Comparison of ENCODE assay signal across 8 mouse cellular contexts in genomic region chr17:28223561-28224391, GRCm38 (mm10). TPM values are rescaled to one million over a fixed set of nuclear protein-coding genes. Genes with fewer than 3 reads are reported as not detected.
A peak's percentile ranks its signal among the peaks of the same experiment; 100 is the strongest.
DNase-seq lines count a peak whose midpoint lies in the region; ATAC-seq and TF ChIP-seq lines count a peak whose summit lies in the region.

No protein-coding gene starts in this region.

- H3K4me2 ChIP-seq in forebrain, embryonic 11.5 days (ENCODE audit: low read depth, low read length, severe bottlenecking): peak overlapping the region; percentile 97
- H3K4me2 ChIP-seq in heart, embryonic 16.5 days (ENCODE audit: low read depth, low read length): peak overlapping the region; percentile 94
- peak overlapping the region; percentile 100 for H3K4me2 ChIP-seq in liver, embryonic 16.5 days (ENCODE audit: low read depth, low read length)
- peak overlapping the region; percentile 95 for H3K4me2 ChIP-seq in neural tube, embryonic 12.5 days (replicated peaks)
- H3K4me2 ChIP-seq in stomach, postnatal 0 days (replicated peaks; ENCODE audit: low read depth): peak overlapping the region; percentile 87

- H3K9ac ChIP-seq in forebrain, embryonic 11.5 days (ENCODE audit: low read length): peak overlapping the region; percentile 82
- H3K9ac ChIP-seq in heart, embryonic 16.5 days (ENCODE audit: low read length): peak overlapping the region; percentile 78
- peak overlapping the region; percentile 65 for H3K9ac ChIP-seq in liver, embryonic 16.5 days (ENCODE audit: low read depth, low read length)
- H3K9ac ChIP-seq in neural tube, embryonic 12.5 days: peak overlapping the region; percentile 77
- peak overlapping the region; percentile 67 for H3K9ac ChIP-seq in stomach, postnatal 0 days (ENCODE audit: low read length)

- H3K9me3 ChIP-seq in E14TG2a.4 (ENCODE audit: low read length): no peaks in the 10 kb centered on the region
- no peaks in the 10 kb centered on the region; the same call in 1 of the 2 replicates for H3K9me3 ChIP-seq in forebrain, embryonic 11.5 days (ENCODE audit: control insufficient read depth, low read length)
- no peaks in the 10 kb centered on the region for H3K9me3 ChIP-seq in heart, embryonic 16.5 days (replicated peaks; ENCODE audit: control insufficient read depth, low read length)
- no peaks in the 10 kb centered on the region for H3K9me3 ChIP-seq in liver, embryonic 16.5 days (replicated peaks; ENCODE audit: control insufficient read depth, low read length)
- no peaks in the 10 kb centered on the region for H3K9me3 ChIP-seq in neural tube, embryonic 12.5 days
- no peaks in the 10 kb centered on the region for H3K9me3 ChIP-seq in stomach, postnatal 0 days (ENCODE audit: control insufficient read depth, low read length)

- H3K36me3 ChIP-seq in E14TG2a.4 (ENCODE audit: insufficient read depth, low read length): peaks cover 50% of the 10 kb centered on the region
- H3K36me3 ChIP-seq in forebrain, embryonic 11.5 days (ENCODE audit: control insufficient read depth, insufficient read depth, low read length): no peaks in the 10 kb centered on the region
- no peaks in the 10 kb centered on the region for H3K36me3 ChIP-seq in heart, embryonic 16.5 days (ENCODE audit: control insufficient read depth, insufficient read depth)
- no peaks in the 10 kb centered on the region for H3K36me3 ChIP-seq in liver, embryonic 16.5 days (ENCODE audit: control insufficient read depth, insufficient read depth)
- no peaks in the 10 kb centered on the region for H3K36me3 ChIP-seq in neural tube, embryonic 12.5 days
- peaks cover 4% of the 10 kb centered on the region; the same call in 1 of the 2 replicates for H3K36me3 ChIP-seq in stomach, postnatal 0 days (ENCODE audit: control insufficient read depth, insufficient read depth, low read length)

- peaks cover 81% of the 10 kb centered on the region for H3K4me1 ChIP-seq in E14TG2a.4 (replicated peaks; ENCODE audit: low read depth, low read length)
- peaks cover 11% of the 10 kb centered on the region; the same call in 1 of the 2 replicates for H3K4me1 ChIP-seq in forebrain, embryonic 11.5 days (replicated peaks; ENCODE audit: control insufficient read depth, insufficient read depth, low read length)
- H3K4me1 ChIP-seq in heart, embryonic 16.5 days (ENCODE audit: control insufficient read depth, insufficient read depth, low read length): peaks cover 12% of the 10 kb centered on the region
- H3K4me1 ChIP-seq in liver, embryonic 16.5 days (ENCODE audit: control insufficient read depth, low read depth, low read length): peaks cover 25% of the 10 kb centered on the region
- peaks cover 15% of the 10 kb centered on the region for H3K4me1 ChIP-seq in neural tube, embryonic 12.5 days
- no peaks in the 10 kb centered on the region for H3K4me1 ChIP-seq in stomach, postnatal 0 days (replicated peaks; ENCODE audit: control insufficient read depth, insufficient read depth)

- TF ChIP-seq EP300 in stomach, postnatal 0 days (optimal IDR thresholded peaks at IDR 0.05): no peak

- 2% methylated on average over 46 of the region's 46 CpGs for WGBS in forebrain, embryonic 11.5 days
- WGBS in heart, embryonic 16.5 days: 1% methylated on average over 46 of the region's 46 CpGs
- WGBS in liver, embryonic 16.5 days (ENCODE audit: insufficient replicate concordance): 2% methylated on average over 46 of the region's 46 CpGs
- 1% methylated on average over 46 of the region's 46 CpGs for WGBS in neural tube, embryonic 12.5 days
- WGBS in stomach, postnatal 0 days: 1% methylated on average over 43 of the region's 46 CpGs

- peak overlapping the region; percentile 86 for H3K4me3 ChIP-seq in E14TG2a.4 (replicated peaks; ENCODE audit: low read length)
- H3K4me3 ChIP-seq in forebrain, embryonic 11.5 days (ENCODE audit: low read depth, low read length): peak overlapping the region; percentile 53
- H3K4me3 ChIP-seq in heart, embryonic 16.5 days (ENCODE audit: low read length): peak overlapping the region; percentile 61
- peak overlapping the region; percentile 67 for H3K4me3 ChIP-seq in liver, embryonic 16.5 days (ENCODE audit: low read depth, low read length)
- peak overlapping the region; percentile 50 for H3K4me3 ChIP-seq in neural tube, embryonic 12.5 days
- peak overlapping the region; percentile 48 for H3K4me3 ChIP-seq in stomach, postnatal 0 days (ENCODE audit: low read depth, low read length)

- no peaks in the 10 kb centered on the region for H3K27me3 ChIP-seq in E14TG2a.4 (ENCODE audit: insufficient read depth, low read length)
- H3K27me3 ChIP-seq in forebrain, embryonic 11.5 days (ENCODE audit: control insufficient read depth, insufficient read depth, low read length): no peaks in the 10 kb centered on the region; the same call in 1 of the 2 replicates
- 0 out of 2 replicates have a peak, but pooled peaks cover 2% of the 10 kb centered on the region for H3K27me3 ChIP-seq in heart, embryonic 16.5 days (ENCODE audit: control insufficient read depth, insufficient read depth, low read length)
- H3K27me3 ChIP-seq in liver, embryonic 16.5 days (ENCODE audit: control insufficient read depth, insufficient read depth, low read depth, low read length): no peaks in the 10 kb centered on the region
- H3K27me3 ChIP-seq in neural tube, embryonic 12.5 days (replicated peaks): 0 out of 2 replicates have a peak, but pooled peaks cover 3% of the 10 kb centered on the region
- H3K27me3 ChIP-seq in stomach, postnatal 0 days (ENCODE audit: control insufficient read depth, insufficient read depth, low read length): no peaks in the 10 kb centered on the region

- ATAC-seq in forebrain, embryonic 11.5 days (replicated peaks; ENCODE audit: low FRiP score): peak; percentile 88
- ATAC-seq in heart, embryonic 16.5 days (replicated peaks; ENCODE audit: extremely low read depth, insufficient read depth, low FRiP score): peak; percentile 83
- ATAC-seq in liver, embryonic 16.5 days (ENCODE audit: low read depth): peak; percentile 94
- peak; percentile 80 for ATAC-seq in neural tube, embryonic 12.5 days (ENCODE audit: low FRiP score, low read depth)
- ATAC-seq in stomach, postnatal 0 days (ENCODE audit: low FRiP score, low TSS enrichment): peak; percentile 91

- TF ChIP-seq CTCF in E14TG2a.4 (conservative IDR thresholded peaks at IDR 0.05; ENCODE audit: low read length): no peak
- peak; percentile 51 for TF ChIP-seq CTCF in stomach, postnatal 0 days (IDR thresholded peaks at IDR 0.05; ENCODE audit: low read depth)

- peak; percentile 95 for DNase-seq in c-Kit-positive CD71-positive TER-119-positive erythroid progenitor cells, embryonic 14.5 days (ENCODE audit: low spot score)
- DNase-seq in forebrain, embryonic 11.5 days (ENCODE audit: low spot score): peak; percentile 96
- DNase-seq in kidney, postnatal 36 days: peak; percentile 98
- peak; percentile 97 for DNase-seq in stomach, postnatal 0 days (ENCODE audit: low spot score)

- peak overlapping the region; percentile 75 for H3K27ac ChIP-seq in forebrain, embryonic 11.5 days (ENCODE audit: low read depth, low read length)
- H3K27ac ChIP-seq in heart, embryonic 16.5 days (ENCODE audit: low read length): peak overlapping the region; percentile 54
- H3K27ac ChIP-seq in liver, embryonic 16.5 days (ENCODE audit: low read length): peak overlapping the region; percentile 42
- peak overlapping the region; percentile 68; the same call in 1 of the 2 replicates for H3K27ac ChIP-seq in neural tube, embryonic 12.5 days
- H3K27ac ChIP-seq in stomach, postnatal 0 days (replicated peaks): peak overlapping the region; percentile 88

RNA-seq across cellular contexts. Expression of gene Ppard, which starts 8.7 kb away (rescaled TPM):
- 1.4 and 1.7 TPM in 2 replicates for polyA plus RNA-seq in forebrain, embryonic 11.5 days (2014; fragmentation: Nextera tagmentation; extraction: Ambion mirVana)
- polyA plus RNA-seq in heart, embryonic 16.5 days (2015; fragmentation: Nextera tagmentation; extraction: Ambion mirVana): 1.2 and 1.8 TPM in 2 replicates
- 0.62 and 0.77 TPM in 2 replicates for polyA plus RNA-seq in liver, embryonic 16.5 days (2015; fragmentation: Nextera tagmentation; extraction: Ambion mirVana)
- 2.2 and 2.3 TPM in 2 replicates for polyA plus RNA-seq in neural tube, embryonic 12.5 days (2016; fragmentation: Nextera tagmentation; extraction: Ambion mirVana)
- 3.1 and 3.4 TPM in 2 replicates for polyA plus RNA-seq in stomach, postnatal 0 days (2015; fragmentation: Nextera tagmentation; extraction: Ambion mirVana)

RNA-seq across cellular contexts. Expression of gene Def6, which starts 16.2 kb away (rescaled TPM):
- polyA plus RNA-seq in forebrain, embryonic 11.5 days (2014; fragmentation: Nextera tagmentation; extraction: Ambion mirVana): 2.2 and 2.5 TPM in 2 replicates
- polyA plus RNA-seq in heart, embryonic 16.5 days (2015; fragmentation: Nextera tagmentation; extraction: Ambion mirVana): 7.9 and 20.5 TPM in 2 replicates
- 7.2 and 8.2 TPM in 2 replicates for polyA plus RNA-seq in liver, embryonic 16.5 days (2015; fragmentation: Nextera tagmentation; extraction: Ambion mirVana)
- polyA plus RNA-seq in neural tube, embryonic 12.5 days (2016; fragmentation: Nextera tagmentation; extraction: Ambion mirVana): 4.4 and 5.3 TPM in 2 replicates
- 11.4 and 12.0 TPM in 2 replicates for polyA plus RNA-seq in stomach, postnatal 0 days (2015; fragmentation: Nextera tagmentation; extraction: Ambion mirVana)

RNA-seq across cellular contexts. Expression of gene Zfp523, which starts 46.8 kb away (rescaled TPM):
- polyA plus RNA-seq in forebrain, embryonic 11.5 days (2014; fragmentation: Nextera tagmentation; extraction: Ambion mirVana): 37.8 and 40.2 TPM in 2 replicates
- polyA plus RNA-seq in heart, embryonic 16.5 days (2015; fragmentation: Nextera tagmentation; extraction: Ambion mirVana): 20.5 and 22.2 TPM in 2 replicates
- polyA plus RNA-seq in liver, embryonic 16.5 days (2015; fragmentation: Nextera tagmentation; extraction: Ambion mirVana): 6.2 TPM in 2 replicates
- 45.0 and 53.9 TPM in 2 replicates for polyA plus RNA-seq in neural tube, embryonic 12.5 days (2016; fragmentation: Nextera tagmentation; extraction: Ambion mirVana)
- 17.2 and 18.1 TPM in 2 replicates for polyA plus RNA-seq in stomach, postnatal 0 days (2015; fragmentation: Nextera tagmentation; extraction: Ambion mirVana)

Comparison
In these comparisons a context has a peak if more than half of its experiments do, and no peak if none do; other contexts are left out.
1. Peak in every context shown above with its lines: DNase-seq, ATAC-seq, H3K4me3 ChIP-seq and H3K27ac ChIP-seq.